Mouse (Mus musculus) 416B (cell line): ENCODE results near the gene Hcar1.
A peak's percentile ranks its signal among the peaks of the same experiment; 100 is the strongest.

Source experiments
- DNase-seq: peaks from one replicate; pipeline ENCODE4 v3.0.0; 2011; ENCODE audit warnings: low read depth

Gene Hcar1

DNA sequence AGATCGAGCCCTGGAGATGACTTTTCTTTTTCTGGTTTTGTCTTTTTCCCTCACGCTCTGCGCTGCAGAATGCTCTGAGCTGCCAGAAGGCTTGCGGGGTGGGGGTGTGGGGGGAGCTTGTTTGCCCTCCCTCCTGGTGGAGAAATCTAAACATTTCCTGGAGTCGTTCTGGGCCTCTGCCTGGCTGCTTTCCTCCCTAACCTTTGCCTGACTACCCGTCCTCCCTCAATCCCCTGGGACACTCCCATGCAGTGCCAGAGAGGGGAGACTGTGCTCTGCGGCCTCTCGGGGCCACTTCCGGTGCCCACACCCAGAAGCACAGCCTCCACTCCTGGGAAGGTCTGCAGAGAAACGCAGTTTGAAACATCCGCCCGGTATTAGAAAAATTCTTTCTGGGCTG is at the start of gene Hcar1:
TSS of gene Hcar1 (minus strand) at position 93 of the 400 bp plus-strand sequence.
- no peak for DNase-seq

DNA sequence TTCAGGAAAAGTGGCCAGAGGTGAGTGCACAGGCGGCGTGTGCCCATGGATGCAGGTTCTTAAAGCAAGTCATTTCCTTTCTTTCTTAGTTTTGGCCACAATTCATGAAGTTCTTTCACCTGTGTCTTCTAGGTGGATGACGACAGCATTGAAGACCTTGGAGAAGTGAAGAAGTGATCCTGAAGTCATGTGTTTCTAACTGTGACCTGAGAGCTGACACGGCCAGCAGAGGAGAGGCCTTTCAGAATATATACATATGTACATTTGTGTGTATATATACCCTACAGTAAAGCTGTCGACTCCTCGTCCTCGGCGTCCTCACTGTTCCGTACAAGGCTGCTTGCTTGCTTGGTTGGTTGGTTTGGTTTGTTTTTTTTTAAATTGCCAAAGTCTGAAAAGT is 47.3 kb upstream of the Hcar1 start, which contains the start of gene Gm43518:
TSS of gene Gm43518 (plus strand) at position 301 of the 400 bp plus-strand sequence.
- no peak for DNase-seq

DNA sequence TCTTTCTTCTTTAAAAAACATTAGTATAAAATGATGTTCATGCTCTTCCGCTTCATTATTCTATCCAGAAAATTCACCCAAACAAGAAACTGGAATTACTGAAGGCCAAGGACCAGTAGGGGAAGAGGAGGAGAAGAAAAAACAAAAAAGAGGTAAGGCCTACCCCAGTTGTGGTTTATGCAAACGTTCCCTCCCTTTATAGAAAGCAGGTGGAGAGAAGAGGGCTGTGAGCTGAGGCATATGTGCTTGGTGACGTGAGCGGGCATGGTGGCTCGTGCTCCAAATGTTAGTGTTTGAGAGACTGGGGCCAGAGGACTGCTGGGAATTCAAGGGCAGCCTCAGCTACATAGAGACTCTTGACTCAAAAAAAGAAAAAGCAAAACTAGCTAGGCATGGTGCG is 42.3 kb upstream of the Hcar1 start:
- no peak for DNase-seq

DNA sequence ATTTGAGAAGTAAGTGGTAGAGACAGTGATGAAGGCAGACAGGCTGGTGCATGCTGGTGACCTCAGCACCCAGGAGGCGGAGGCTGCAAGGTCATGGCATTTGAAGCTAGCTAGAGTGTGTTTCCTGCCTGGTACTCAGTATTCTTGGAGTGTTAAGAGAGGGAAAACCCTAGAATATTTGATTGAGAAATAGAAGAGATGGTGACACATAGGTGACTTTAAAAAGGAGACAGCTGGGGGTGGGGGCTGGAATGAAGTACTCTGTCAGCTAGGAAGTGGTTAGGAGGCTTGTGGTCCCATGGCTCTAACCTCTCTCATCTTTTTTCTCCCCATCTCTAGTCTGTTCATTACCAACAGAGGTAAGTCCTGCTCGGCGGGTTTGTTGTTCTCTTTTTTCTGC is 35.0 kb upstream of the Hcar1 start:
- DNase-seq = peak; percentile 74

DNA sequence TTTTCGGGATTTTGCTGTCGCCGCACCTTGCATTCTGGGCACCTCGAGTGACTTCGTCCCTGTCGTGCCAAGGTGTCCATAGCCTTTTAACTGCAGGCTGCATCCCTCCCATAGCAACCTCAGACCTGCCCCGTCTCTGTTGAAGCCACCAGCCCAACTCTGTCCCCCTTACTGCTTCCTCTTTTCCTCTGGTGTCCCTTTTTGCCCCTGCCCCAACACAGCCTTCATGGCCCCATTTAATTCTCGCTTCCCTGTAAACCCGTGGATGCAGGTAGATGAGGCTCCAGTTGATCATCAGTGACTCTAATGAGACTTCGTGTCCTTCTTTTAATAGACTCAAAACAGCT is 27.8 kb upstream of the Hcar1 start:
- no peak for DNase-seq

DNA sequence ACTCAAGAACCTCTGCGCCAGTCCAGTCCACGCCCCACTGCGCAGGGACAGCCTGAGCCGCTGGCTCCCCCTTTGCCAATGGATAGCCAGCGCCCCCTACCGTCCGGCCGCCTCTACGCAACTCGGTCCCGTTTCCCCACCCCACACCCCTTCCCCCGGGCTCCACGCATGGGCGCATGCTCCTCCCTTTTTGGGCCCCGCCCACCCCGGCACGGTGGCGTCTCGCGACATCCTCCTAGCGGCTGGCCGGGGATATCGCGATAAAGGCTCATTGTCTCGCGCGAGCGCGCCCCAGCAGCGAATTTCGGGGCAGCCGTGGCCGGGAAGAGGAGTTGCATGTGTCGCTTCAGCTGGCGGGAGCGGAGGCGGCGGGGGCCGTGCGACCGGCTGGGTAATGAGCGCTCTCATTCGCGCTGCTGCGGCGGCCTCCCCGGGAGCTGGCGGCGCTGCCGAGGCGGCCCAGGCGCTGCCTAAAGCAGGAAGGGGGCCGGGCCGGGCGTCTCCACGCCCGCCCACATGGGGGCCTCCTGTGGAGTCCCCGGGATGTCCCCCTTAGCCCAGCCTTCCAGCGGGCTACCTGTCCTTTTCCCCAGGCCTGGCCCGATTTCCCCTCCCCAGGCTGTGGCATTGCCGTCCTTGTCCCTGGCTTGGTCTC is 27.3 kb upstream of the Hcar1 start, which contains the start of gene Denr:
TSS of gene Denr (plus strand) at position 200 of the 655 bp plus-strand sequence.
- DNase-seq = peak; percentile 97

DNA sequence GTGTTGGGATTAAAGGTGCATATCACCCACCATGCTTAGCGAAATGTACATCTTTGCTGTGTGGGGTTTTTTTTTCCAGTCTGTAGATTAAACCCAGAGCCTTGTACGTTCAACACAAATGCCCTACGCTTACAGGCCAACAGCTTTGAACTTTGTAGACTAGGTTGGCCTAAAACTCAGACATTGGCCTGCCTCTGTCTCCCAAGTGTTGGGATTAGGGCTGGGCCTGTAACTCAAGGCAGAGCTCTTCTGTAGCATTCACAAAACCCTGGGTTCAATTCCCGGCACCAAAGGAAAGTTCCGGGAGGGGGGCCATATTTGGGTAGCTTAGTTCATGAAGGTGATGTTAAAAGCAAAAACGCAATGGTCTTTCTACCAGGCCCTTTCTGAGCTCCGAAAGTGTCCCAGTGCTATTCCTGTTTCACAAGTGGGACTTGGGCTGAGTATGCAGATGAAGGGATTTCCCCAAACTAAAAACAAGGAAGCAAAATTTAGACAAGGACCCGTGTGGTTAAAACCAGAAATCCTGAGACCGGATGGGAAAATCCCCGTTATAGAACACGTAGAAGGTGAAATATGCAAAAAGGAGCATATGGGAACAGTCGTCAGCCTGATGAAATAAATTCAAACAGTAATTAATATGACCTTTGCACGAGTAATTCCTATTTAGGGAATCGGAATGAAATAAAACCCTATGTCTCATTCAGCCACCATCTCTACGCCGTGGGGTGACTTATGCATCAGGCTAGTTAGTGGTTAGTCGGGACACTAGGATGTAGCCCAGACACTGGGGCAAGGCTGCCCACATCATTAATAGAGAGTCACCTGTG is 26.5 kb upstream of the Hcar1 start:
- peak; percentile 20 for DNase-seq

DNA sequence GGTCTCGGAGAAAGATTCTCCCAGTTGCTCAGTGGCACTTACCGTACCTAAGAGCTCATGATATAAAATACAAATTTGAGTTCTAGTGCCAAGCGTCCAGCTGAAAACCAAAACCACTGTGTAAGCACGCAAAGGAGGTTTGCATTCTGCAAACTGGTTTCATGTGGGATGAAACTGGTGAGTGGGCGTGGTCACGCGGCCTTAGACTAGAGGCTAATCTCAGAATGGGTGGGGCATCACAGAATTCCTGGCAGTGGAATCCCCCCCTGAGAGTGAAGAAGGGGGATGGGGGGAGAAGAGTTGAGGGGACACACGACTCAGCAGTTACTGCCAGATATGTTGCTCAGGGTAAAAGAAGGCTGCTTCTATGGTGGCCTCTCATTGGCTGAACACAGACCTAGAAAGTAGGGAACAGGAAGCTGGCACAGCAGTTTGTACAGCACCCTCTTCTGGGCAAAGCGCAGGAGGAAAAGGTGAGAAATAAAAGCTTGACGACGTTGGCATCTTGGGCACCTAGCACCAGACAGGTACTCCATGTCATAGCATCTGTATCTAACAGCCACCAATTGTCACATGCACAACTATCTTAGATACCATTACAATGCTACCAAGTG is 24.3 kb upstream of the Hcar1 start:
- DNase-seq = peak; percentile 58

DNA sequence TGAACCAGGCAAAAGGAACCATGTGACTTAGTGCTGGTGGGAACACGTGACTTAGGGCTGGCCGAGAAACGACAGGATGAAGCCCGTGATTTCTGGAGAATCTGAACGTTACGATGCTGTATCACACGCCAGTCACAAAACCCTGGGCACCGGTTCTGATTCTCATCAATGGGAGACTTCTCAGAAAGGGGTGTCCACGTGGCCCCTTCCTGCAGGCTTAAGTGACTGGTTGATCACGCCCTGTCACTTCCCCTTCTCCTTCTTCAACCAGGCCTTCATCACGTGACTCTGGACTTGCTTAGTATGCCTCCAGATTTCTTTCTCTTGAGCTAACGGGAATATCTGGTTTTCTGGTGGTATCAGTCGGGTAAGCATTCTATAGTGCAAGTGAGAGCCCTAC is 17.5 kb upstream of the Hcar1 start:
- peak; percentile 68 for DNase-seq

DNA sequence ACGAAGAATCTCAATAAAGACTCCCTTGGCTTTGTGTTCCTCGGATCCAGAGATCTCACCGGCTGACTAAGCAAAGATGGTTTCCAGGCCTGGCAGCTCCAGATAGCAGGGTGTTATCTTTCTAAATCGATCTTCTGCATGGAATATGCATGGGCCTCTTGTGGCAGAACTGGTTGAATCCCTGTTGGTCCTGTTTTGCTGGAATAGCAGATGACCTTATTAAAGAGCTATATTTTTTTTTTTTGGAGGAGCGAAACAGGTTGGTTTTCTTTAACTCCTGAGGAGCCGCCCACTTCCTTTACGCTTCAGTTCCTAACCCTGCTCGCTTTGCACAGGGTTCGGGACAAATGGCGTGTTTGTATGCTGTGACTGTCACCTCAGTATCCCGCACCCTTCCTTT is 16.6 kb upstream of the Hcar1 start:
- no peak for DNase-seq

DNA sequence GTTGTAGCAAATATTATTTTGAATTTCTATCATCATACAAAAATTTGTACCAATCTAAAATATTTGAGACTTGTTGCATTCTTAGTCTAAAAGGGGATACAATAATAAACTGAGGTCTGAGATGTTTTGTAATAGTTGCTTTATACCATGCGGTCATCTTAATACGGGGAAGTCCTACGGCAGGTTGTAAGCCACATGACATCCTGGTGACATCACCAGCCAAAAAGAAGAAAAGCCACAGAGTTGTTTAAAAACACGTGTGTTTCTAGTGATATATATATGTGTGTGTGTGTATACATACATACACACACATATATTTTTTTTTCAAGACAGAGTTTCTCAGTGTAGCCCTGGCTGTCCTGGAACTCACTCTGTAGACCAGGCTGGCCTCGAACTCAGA is 13.7 kb upstream of the Hcar1 start:
- peak; percentile 74 for DNase-seq

DNA sequence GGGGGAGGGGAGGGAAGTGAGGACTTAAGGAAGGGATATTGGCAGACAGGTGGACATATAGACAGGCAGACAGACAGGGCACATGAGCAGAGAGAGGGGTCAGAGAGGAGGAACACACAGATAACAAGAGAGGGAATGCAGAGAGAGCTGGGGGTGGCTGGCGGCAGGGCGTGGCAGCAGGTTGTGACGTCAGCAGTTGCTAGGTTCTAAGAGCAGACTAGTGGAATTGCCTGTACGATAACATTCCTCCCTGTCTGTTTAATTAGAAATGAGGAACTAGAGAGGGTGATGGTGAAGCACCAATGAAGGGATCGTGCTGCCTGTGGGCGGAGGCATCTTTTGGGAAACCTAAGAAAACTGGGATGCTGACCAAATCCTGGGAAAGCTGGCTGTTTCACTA is 11.8 kb upstream of the Hcar1 start:
- peak; percentile 84 for DNase-seq

DNA sequence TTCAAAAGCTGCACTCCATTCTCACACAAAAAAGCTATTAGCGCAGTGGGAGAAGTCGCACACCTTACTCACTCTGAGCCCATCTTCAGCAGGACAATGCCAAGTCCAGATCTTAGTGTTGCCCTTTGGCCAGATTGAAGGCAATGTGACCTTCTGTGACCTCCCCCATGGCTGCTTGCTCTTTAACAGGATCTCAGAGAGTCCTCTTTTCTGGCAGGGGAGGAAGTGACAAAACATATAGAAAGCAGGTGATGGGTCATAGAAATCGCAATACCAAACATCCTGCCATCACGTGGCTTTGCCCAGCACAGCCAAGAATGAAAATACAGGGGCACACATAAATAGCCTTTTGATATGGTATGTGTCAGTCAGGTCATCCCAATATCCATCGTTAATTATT is 11.2 kb upstream of the Hcar1 start:
- no peak for DNase-seq

DNA sequence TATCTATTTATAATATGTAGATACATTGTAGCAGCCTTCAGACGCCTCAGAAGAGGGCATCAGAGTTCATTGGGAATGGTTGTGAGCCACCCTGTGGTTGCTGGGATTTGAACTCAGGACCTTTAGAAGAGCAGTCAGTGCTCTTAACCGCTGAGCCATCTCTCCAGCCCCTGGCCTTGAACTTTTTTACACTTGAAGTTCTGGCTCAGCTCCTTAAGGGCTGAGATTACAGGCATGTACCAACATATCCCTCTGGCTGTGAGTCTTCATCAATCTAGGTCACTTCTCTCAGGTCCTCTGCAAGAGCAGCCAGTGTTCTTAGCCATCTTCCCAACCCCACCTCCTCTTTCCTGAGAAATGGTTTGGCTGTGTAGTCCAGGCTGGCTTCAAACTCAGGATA is 10.5 kb upstream of the Hcar1 start:
- no peak for DNase-seq

DNA sequence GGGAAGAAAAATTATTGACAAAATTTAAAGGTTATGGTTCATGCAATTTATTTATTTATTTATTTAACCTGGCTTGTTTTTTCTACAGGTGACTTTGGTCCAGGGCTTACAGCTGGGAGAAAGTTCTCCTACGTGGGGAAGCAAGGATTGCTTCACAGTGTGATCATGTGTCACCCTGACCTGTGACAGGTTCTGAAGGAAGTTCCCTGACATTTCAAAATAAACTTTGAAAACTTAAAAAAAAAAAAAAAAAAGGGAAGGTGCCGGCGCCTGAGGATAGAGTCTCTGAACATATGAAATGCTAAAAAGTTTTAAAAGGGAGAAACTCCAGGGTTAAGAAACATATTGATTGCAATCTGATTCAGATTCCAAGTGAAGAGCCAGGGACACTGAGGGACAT is 6.5 kb upstream of the Hcar1 start:
- no peak for DNase-seq

DNA sequence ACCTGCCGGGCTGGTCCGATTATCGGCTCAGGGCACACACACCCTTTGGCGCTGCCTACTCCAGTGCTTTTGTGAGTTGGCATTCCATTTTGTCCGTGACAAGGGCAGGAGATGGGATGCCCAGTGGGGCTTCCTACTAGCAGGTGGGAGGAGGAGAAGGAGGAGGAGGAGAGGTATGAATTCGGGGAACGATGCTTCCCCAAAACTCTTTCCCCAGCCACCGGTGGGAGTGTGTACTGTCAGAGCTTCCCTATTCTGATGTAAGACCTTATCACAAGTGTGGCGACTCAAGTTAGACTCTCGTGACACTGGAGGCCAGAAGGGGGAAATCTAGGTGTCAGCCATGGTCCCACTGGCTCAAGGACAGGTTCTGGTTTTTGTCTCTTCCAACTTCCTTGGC is 4.5 kb upstream of the Hcar1 start:
- no peak for DNase-seq

DNA sequence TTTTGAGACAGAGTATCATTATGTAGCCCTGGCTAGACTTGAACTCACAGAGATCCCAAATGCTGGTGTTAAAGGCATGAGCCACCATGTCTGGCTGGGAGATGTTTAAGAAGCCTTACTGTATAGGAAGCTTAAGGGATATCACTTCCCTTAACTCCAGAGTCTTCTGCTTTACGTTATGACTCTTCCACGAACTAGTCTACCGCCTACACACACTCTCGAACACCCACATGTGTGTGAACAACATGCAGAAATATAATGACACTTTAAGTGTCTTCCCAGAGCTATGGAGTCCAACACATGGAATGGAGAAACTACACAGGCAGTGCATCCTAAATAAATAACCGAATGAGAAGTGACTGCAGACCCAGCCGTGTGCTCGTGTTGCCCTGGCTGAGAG is 4.1 kb upstream of the Hcar1 start:
- no peak for DNase-seq

DNA sequence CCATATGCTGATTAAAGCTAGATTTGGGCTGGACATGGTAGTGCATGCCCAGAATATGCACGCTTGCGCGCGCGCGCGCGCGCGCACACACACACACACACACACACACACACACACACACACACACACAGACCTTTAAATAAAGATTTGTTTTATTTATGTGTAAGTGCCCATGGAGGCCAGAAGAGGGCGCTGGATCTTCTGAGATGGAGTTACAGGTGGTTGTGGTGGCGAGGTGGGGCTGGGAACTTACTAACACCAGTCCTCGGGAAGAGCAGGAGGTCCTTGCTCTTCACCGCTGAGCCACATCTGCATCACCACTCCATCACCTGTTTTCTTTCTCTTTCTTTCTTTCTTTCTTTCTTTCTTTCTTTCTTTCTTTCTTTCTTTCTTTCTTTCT is 958 bp upstream of the Hcar1 start:
- no peak for DNase-seq

DNA sequence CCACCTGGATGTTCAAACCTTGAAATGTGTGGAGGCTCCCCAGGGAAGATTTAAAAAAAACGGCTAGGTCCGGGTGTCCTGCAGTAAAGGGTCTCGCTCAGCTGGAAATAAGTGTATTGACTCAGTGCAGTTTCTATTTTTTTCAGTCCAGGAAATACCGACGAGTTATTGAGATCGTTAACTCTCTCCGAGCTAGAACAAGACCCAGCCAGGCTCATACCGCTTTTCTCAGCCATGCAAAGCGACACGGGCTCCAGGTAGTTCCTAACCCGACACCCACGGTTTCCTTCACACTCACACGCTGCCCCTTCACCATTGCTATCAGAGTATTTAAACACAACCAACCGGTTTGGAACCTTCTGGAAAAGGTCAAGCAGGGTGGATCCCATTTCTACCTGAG is 1.8 kb downstream of the Hcar1 start:
- DNase-seq = no peak

DNA sequence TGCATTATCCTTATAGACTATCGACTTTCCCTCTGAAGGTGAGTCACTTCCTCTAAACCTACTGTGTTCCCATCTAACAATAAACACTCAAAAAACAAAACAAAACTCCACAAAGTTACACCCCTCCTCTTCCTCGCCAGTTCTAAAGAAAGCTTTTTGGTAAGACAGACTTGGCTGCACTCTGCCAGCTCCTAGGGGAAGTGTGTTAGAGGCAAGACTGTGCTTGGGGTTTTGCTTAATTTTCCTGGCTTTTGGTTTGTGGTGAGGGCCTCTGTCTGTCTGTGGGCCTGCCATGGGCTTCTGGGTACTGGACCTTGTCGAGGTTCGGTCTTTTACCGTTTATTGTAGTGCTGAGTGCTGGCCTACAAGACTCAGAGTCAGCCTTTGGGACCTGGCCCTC is 5.6 kb downstream of the Hcar1 start:
- peak; percentile 51 for DNase-seq

DNA sequence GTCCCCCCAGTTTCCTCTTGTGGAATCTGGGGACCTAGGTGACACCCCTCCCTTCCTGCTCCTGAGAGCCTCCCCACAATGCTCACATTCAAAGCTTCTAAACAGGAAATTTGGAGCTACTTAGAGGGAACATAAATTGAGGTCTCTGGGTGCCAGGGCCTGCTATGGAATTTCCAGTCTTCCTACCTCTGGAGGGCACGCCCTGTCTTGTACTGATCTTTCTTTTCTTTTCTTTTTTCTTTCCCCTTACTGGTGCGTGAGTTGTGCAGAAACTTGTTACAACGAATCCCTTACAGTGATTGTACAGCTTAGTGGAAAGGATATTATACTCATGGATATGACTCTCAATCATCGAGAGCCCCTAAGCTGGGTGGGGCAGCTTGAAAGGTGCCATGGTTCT is 10.2 kb downstream of the Hcar1 start:
- DNase-seq = no peak

DNA sequence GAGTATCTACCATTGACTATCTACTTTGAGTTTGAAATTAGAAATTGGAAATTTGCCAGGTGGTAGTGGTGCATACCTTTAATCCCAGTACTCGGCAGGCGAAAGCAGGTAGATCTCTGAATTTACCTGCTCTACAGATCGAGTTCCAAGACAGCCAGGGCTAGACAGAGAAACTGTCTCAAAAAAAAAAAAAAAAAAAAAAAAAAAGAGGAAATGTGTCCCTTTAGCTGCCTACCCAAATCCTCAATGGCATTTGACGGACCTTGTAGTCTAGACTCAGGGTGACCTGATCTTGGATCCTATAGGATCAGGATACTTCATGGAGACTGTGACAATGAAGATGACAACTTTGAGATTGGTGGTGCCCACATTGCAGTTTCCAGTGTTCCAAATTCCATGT is 13.4 kb downstream of the Hcar1 start:
- DNase-seq = no peak

DNA sequence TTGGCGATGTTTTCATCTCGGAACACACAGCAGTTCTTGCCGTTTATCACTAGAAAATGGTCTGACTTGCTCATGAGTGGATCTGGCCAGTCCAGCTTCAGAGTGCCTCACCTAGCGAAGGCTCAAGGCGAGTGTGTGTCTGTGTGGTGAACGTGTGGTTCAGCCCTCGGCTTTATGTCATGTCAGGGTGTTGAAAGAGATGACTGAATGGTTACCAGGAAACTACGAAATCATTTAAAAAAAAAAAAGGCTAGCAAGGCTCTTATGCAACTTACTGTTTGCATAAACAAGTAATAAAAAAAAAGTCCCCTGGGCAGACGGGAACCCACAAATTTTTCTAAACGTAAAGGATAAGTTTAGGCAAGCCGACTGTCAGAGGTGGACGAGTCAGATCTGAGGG is 14.5 kb downstream of the Hcar1 start, which contains the start of gene Hcar2:
TSS of gene Hcar2 (minus strand) at position 135 of the 400 bp plus-strand sequence.
- DNase-seq = peak; percentile 82
